Mouse (Mus musculus): Measurements from ENCODE around the gene Ccdc6.
A peak's percentile ranks its signal among the peaks of the same experiment; 100 is the strongest.

The Ccdc6 gene

GRCm38 (mm10) chr10:70096366-70097188, at the start of gene Ccdc6:
Ccdc6 (plus strand) TSS chr10:70097121.
- peak; percentile 83 to 89 for DNase-seq (ENCODE audit: low spot score in 2 of 2)

GRCm38 (mm10) chr10:70049771-70050170, 47.1 kb upstream of the Ccdc6 start:
- DNase-seq (ENCODE audit: low spot score in 2 of 2) = no peak

- DNase-seq (ENCODE audit: low spot score in 2 of 2) = no peak
Measured at GRCm38 (mm10) chr10:70055291-70055690, 41.6 kb upstream of the Ccdc6 start.

- DNase-seq (ENCODE audit: low spot score in 2 of 2) = no peak
Measured at GRCm38 (mm10) chr10:70057064-70057463, 39.9 kb upstream of the Ccdc6 start.

GRCm38 (mm10) chr10:70060021-70060688, 36.8 kb upstream of the Ccdc6 start:
- DNase-seq (ENCODE audit: low spot score in 2 of 2) = no peak

- no peak for DNase-seq (ENCODE audit: low spot score in 2 of 2)
Measured at GRCm38 (mm10) chr10:70060689-70061081, 36.2 kb upstream of the Ccdc6 start.

- DNase-seq (ENCODE audit: low spot score in 2 of 2) = no peak
Measured at GRCm38 (mm10) chr10:70063881-70064555, 32.9 kb upstream of the Ccdc6 start.

- DNase-seq (ENCODE audit: low spot score in 2 of 2) = no peak
Measured at GRCm38 (mm10) chr10:70065191-70065590, 31.7 kb upstream of the Ccdc6 start.

- DNase-seq (ENCODE audit: low spot score in 2 of 2) = no peak
Measured at GRCm38 (mm10) chr10:70066497-70067168, 30.3 kb upstream of the Ccdc6 start.

GRCm38 (mm10) chr10:70067169-70068115, 29.5 kb upstream of the Ccdc6 start:
- no peak for DNase-seq (ENCODE audit: low spot score in 2 of 2)

GRCm38 (mm10) chr10:70069321-70069720, 27.6 kb upstream of the Ccdc6 start:
- no peak for DNase-seq (ENCODE audit: low spot score in 2 of 2)

GRCm38 (mm10) chr10:70071334-70071733, 25.6 kb upstream of the Ccdc6 start:
- no peak for DNase-seq (ENCODE audit: low spot score in 2 of 2)

- DNase-seq (ENCODE audit: low spot score in 2 of 2) = no peak
Measured at GRCm38 (mm10) chr10:70077452-70077851, 19.5 kb upstream of the Ccdc6 start.

GRCm38 (mm10) chr10:70080908-70081307, 16.0 kb upstream of the Ccdc6 start:
- DNase-seq (ENCODE audit: low spot score in 2 of 2) = no peak

GRCm38 (mm10) chr10:70081564-70082175, 15.3 kb upstream of the Ccdc6 start:
- no peak for DNase-seq (ENCODE audit: low spot score in 2 of 2)

- DNase-seq (ENCODE audit: low spot score in 2 of 2) = no peak
Measured at GRCm38 (mm10) chr10:70083241-70083640, 13.7 kb upstream of the Ccdc6 start.

GRCm38 (mm10) chr10:70085256-70085961, 11.5 kb upstream of the Ccdc6 start:
- no peak for DNase-seq (ENCODE audit: low spot score in 2 of 2)

GRCm38 (mm10) chr10:70088788-70089187, 8.1 kb upstream of the Ccdc6 start:
- no peak for DNase-seq (ENCODE audit: low spot score in 2 of 2)

- DNase-seq (ENCODE audit: low spot score in 2 of 2) = no peak
Measured at GRCm38 (mm10) chr10:70091876-70092462, 5.0 kb upstream of the Ccdc6 start.

Data from urinary bladder, postnatal 4 days (tissue).